Mouse (Mus musculus): ENCODE measurements at regions not wholly inside any gene's neighbourhood (a gene's known extent, or its start where the extent isn't known, plus 50 kb on each side); places are given as distances from the start of the nearest gene placed in this dataset.

DNA sequence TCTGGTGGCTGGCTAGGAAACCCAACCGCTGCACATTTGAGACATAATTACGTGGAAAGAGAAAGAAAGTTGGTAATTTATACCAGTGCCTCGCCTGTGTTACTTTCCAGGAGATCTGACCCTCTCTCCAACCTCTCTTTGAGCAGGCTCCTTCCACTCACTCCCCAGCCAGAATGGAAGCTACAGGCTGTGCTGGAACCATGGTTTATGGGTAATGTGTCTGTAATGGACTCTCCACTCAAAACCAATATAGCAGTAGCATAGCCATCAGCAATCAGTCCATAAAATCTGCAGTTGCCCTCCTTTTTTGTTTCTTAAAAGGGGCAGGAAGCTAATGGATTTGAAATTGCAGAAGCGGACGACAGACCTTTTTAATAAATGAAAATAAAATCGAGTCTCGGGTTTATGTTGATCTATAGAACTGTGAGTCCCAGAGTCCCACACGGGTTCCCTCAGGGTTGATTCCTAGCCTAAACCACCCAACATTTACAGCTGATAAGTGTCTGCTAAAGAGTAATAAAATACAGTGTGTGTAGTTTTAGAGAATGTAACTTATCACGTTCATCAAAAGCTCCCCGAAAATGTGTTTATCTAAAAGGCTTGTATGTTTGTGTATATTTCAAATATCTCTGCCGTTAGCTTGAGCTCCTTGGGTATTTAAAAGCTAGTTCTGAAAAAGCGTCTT is 656.6 kb upstream of the Sox9 start:
- H3K9ac ChIP-seq (ENCODE audit: low read depth, low read length), result no peak overlapping the region
- no peaks in the 10 kb centered on the region for H3K9me3 ChIP-seq (replicated peaks; ENCODE audit: control insufficient read depth, low read length)
- no peak overlapping the region for H3K4me2 ChIP-seq (ENCODE audit: low read depth, low read length)
- ATAC-seq (ENCODE audit: low read depth), result no peak
- no peaks in the 10 kb centered on the region for H3K36me3 ChIP-seq (ENCODE audit: control insufficient read depth, insufficient read depth)
- H3K27ac ChIP-seq (ENCODE audit: low read length), result no peak overlapping the region
- 51% methylated on average over 12 of the region's 12 CpGs for WGBS (ENCODE audit: insufficient replicate concordance)
- H3K4me1 ChIP-seq (ENCODE audit: control insufficient read depth, low read depth, low read length), result no peaks in the 10 kb centered on the region
- H3K4me3 ChIP-seq (ENCODE audit: low read depth, low read length), result no peak overlapping the region
- H3K27me3 ChIP-seq (ENCODE audit: control insufficient read depth, insufficient read depth, low read depth, low read length), result no peaks in the 10 kb centered on the region

GRCm38 (mm10) chr11:112130090-112130489 is 651.9 kb upstream of the Sox9 start:
- ATAC-seq (ENCODE audit: low read depth), result no peak
- H3K9ac ChIP-seq (ENCODE audit: low read depth, low read length), result no peak overlapping the region
- H3K27ac ChIP-seq (ENCODE audit: low read length), result no peak overlapping the region
- no peaks in the 10 kb centered on the region for H3K9me3 ChIP-seq (replicated peaks; ENCODE audit: control insufficient read depth, low read length)
- H3K4me2 ChIP-seq (ENCODE audit: low read depth, low read length), result no peak overlapping the region
- H3K4me1 ChIP-seq (ENCODE audit: control insufficient read depth, low read depth, low read length), result no peaks in the 10 kb centered on the region
- no peaks in the 10 kb centered on the region for H3K27me3 ChIP-seq (ENCODE audit: control insufficient read depth, insufficient read depth, low read depth, low read length)
- H3K36me3 ChIP-seq (ENCODE audit: control insufficient read depth, insufficient read depth), result no peaks in the 10 kb centered on the region
- WGBS (ENCODE audit: insufficient replicate concordance), result 21% methylated on average over 4 of the region's 4 CpGs
- H3K4me3 ChIP-seq (ENCODE audit: low read depth, low read length), result no peak overlapping the region

GRCm38 (mm10) chr11:112137401-112138020 is 644.5 kb upstream of the Sox9 start:
- 33% methylated on average over 8 of the region's 8 CpGs for WGBS (ENCODE audit: insufficient replicate concordance)
- ATAC-seq (ENCODE audit: low read depth), result no peak
- Histone ChIP-seq H3K27me3 (ENCODE audit: control insufficient read depth, insufficient read depth, low read depth, low read length) (no peaks in the 10 kb centered on the region), H3K9ac (ENCODE audit: low read depth, low read length) (no peak overlapping the region), H3K36me3 (ENCODE audit: control insufficient read depth, insufficient read depth) (no peaks in the 10 kb centered on the region), H3K27ac (ENCODE audit: low read length) (no peak overlapping the region), H3K4me2 (ENCODE audit: low read depth, low read length) (no peak overlapping the region), H3K4me3 (ENCODE audit: low read depth, low read length) (no peak overlapping the region), H3K9me3 (replicated peaks; ENCODE audit: control insufficient read depth, low read length) (no peaks in the 10 kb centered on the region), H3K4me1 (ENCODE audit: control insufficient read depth, low read depth, low read length) (no peaks in the 10 kb centered on the region)

DNA sequence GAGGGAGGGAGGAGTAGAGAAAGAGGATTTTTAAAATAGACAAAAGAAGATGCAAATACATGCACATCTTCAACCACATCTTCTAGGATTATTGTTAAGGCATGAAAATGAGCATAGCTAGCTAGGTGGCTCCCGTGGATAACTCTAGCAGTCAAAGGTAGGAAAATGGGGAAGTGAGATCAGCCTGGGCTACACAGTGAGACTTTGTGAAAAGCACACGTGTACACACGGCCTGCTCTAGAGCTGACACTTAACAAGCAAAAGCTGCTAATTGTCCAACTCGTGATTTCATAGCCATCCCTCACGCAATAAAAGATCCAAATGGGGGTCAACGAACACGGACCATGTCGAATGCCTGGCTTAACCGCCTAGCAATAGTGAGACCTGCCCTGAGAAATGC is 642.0 kb upstream of the Sox9 start:
- no peaks in the 10 kb centered on the region for H3K27me3 ChIP-seq (ENCODE audit: control insufficient read depth, insufficient read depth, low read depth, low read length)
- no peaks in the 10 kb centered on the region for H3K4me1 ChIP-seq (ENCODE audit: control insufficient read depth, low read depth, low read length)
- H3K9ac ChIP-seq (ENCODE audit: low read depth, low read length), result no peak overlapping the region
- H3K27ac ChIP-seq (ENCODE audit: low read length), result no peak overlapping the region
- no peak overlapping the region for H3K4me3 ChIP-seq (ENCODE audit: low read depth, low read length)
- WGBS (ENCODE audit: insufficient replicate concordance), result 53% methylated on average over 9 of the region's 9 CpGs
- ATAC-seq (ENCODE audit: low read depth), result no peak
- H3K4me2 ChIP-seq (ENCODE audit: low read depth, low read length), result no peak overlapping the region
- H3K9me3 ChIP-seq (replicated peaks; ENCODE audit: control insufficient read depth, low read length), result no peaks in the 10 kb centered on the region
- H3K36me3 ChIP-seq (ENCODE audit: control insufficient read depth, insufficient read depth), result no peaks in the 10 kb centered on the region

GRCm38 (mm10) chr11:112140495-112140894 is 641.5 kb upstream of the Sox9 start:
- H3K36me3 ChIP-seq (ENCODE audit: control insufficient read depth, insufficient read depth), result no peaks in the 10 kb centered on the region
- no peak for ATAC-seq (ENCODE audit: low read depth)
- H3K4me2 ChIP-seq (ENCODE audit: low read depth, low read length), result no peak overlapping the region
- H3K9ac ChIP-seq (ENCODE audit: low read depth, low read length), result no peak overlapping the region
- no peaks in the 10 kb centered on the region for H3K4me1 ChIP-seq (ENCODE audit: control insufficient read depth, low read depth, low read length)
- no peaks in the 10 kb centered on the region for H3K9me3 ChIP-seq (replicated peaks; ENCODE audit: control insufficient read depth, low read length)
- H3K27ac ChIP-seq (ENCODE audit: low read length), result no peak overlapping the region
- WGBS (ENCODE audit: insufficient replicate concordance), result 68% methylated on average over 4 of the region's 4 CpGs
- no peak overlapping the region for H3K4me3 ChIP-seq (ENCODE audit: low read depth, low read length)
- H3K27me3 ChIP-seq (ENCODE audit: control insufficient read depth, insufficient read depth, low read depth, low read length), result no peaks in the 10 kb centered on the region

GRCm38 (mm10) chr11:112140912-112141311 is 641.1 kb upstream of the Sox9 start:
- no peak for ATAC-seq (ENCODE audit: low read depth)
- 72% methylated on average over 9 of the region's 9 CpGs for WGBS (ENCODE audit: insufficient replicate concordance)

DNA sequence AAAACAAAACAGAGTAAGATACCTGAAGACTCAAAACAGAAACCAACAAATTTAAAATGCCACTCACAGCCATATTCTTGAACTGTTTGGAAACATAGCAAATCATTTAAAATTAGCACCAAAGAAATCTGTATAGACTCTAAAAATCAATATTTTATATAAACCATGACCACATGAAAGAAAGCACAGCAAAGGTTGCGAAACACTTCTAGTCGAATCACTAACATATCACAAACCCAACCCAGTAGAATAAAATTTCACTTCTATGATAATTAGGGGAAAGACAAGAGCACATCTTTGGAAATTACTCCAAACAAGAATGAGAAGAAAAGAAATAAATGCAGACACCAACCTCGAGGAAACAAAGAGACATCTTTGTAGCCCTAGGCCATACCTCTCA is 630.0 kb upstream of the Sox9 start:
- no peak overlapping the region for H3K27ac ChIP-seq (ENCODE audit: low read length)
- no peaks in the 10 kb centered on the region for H3K36me3 ChIP-seq (ENCODE audit: control insufficient read depth, insufficient read depth)
- H3K4me3 ChIP-seq (ENCODE audit: low read depth, low read length), result no peak overlapping the region
- no peaks in the 10 kb centered on the region for H3K4me1 ChIP-seq (ENCODE audit: control insufficient read depth, low read depth, low read length)
- no peaks in the 10 kb centered on the region for H3K9me3 ChIP-seq (replicated peaks; ENCODE audit: control insufficient read depth, low read length)
- ATAC-seq (ENCODE audit: low read depth), result no peak
- no peak overlapping the region for H3K4me2 ChIP-seq (ENCODE audit: low read depth, low read length)
- 66% methylated on average over 3 of the region's 3 CpGs for WGBS (ENCODE audit: insufficient replicate concordance)
- no peaks in the 10 kb centered on the region for H3K27me3 ChIP-seq (ENCODE audit: control insufficient read depth, insufficient read depth, low read depth, low read length)
- no peak overlapping the region for H3K9ac ChIP-seq (ENCODE audit: low read depth, low read length)

More at GRCm38 (mm10) chr11:112140912-112141311, 641.1 kb upstream of the Sox9 start:
- H3K4me1 ChIP-seq (ENCODE audit: control insufficient read depth, low read depth, low read length), result no peaks in the 10 kb centered on the region
- H3K36me3 ChIP-seq (ENCODE audit: control insufficient read depth, insufficient read depth), result no peaks in the 10 kb centered on the region
- H3K9me3 ChIP-seq (replicated peaks; ENCODE audit: control insufficient read depth, low read length), result no peaks in the 10 kb centered on the region
- no peak overlapping the region for H3K4me3 ChIP-seq (ENCODE audit: low read depth, low read length)
- H3K4me2 ChIP-seq (ENCODE audit: low read depth, low read length), result no peak overlapping the region
- H3K9ac ChIP-seq (ENCODE audit: low read depth, low read length), result no peak overlapping the region
- no peaks in the 10 kb centered on the region for H3K27me3 ChIP-seq (ENCODE audit: control insufficient read depth, insufficient read depth, low read depth, low read length)
- no peak overlapping the region for H3K27ac ChIP-seq (ENCODE audit: low read length)

DNA sequence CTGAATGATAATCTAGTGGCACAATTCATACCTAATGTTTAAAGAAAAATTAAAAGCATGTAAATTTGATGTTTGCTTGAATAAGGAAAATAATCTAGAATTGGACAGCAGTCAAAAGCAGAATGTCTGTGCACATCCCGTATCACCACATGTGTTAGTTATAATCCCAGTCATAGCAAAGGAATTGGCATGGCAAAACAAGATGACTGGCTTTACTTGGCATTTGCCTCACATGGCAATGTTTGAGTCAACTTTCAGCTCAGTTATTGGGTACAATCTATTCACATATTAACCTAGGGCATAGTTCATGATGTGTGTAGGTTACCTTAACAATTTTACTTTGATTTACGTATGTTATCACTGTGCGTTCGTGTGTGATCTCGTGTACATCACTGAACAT is 628.8 kb upstream of the Sox9 start:
- Histone ChIP-seq H3K27me3 (ENCODE audit: control insufficient read depth, insufficient read depth, low read depth, low read length) (no peaks in the 10 kb centered on the region), H3K27ac (ENCODE audit: low read length) (no peak overlapping the region), H3K36me3 (ENCODE audit: control insufficient read depth, insufficient read depth) (no peaks in the 10 kb centered on the region), H3K4me1 (ENCODE audit: control insufficient read depth, low read depth, low read length) (no peaks in the 10 kb centered on the region), H3K4me2 (ENCODE audit: low read depth, low read length) (no peak overlapping the region), H3K4me3 (ENCODE audit: low read depth, low read length) (no peak overlapping the region), H3K9ac (ENCODE audit: low read depth, low read length) (no peak overlapping the region), H3K9me3 (replicated peaks; ENCODE audit: control insufficient read depth, low read length) (no peaks in the 10 kb centered on the region)
- WGBS (ENCODE audit: insufficient replicate concordance), result 77% methylated on average over 5 of the region's 5 CpGs
- no peak for ATAC-seq (ENCODE audit: low read depth)

- H3K27ac ChIP-seq (ENCODE audit: low read length), result no peak overlapping the region
- H3K9ac ChIP-seq (ENCODE audit: low read depth, low read length), result no peak overlapping the region
- no peak for ATAC-seq (ENCODE audit: low read depth)
- no peak overlapping the region for H3K4me3 ChIP-seq (ENCODE audit: low read depth, low read length)
- H3K27me3 ChIP-seq (ENCODE audit: control insufficient read depth, insufficient read depth, low read depth, low read length), result no peaks in the 10 kb centered on the region
- H3K36me3 ChIP-seq (ENCODE audit: control insufficient read depth, insufficient read depth), result no peaks in the 10 kb centered on the region
- no peaks in the 10 kb centered on the region for H3K9me3 ChIP-seq (replicated peaks; ENCODE audit: control insufficient read depth, low read length)
- H3K4me1 ChIP-seq (ENCODE audit: control insufficient read depth, low read depth, low read length), result no peaks in the 10 kb centered on the region
- 18% methylated on average over 11 of the region's 11 CpGs for WGBS (ENCODE audit: insufficient replicate concordance)
- H3K4me2 ChIP-seq (ENCODE audit: low read depth, low read length), result no peak overlapping the region
Observed at GRCm38 (mm10) chr11:112154712-112155319, 627.2 kb upstream of the Sox9 start.
